Mouse (Mus musculus) adrenal gland, adult 8-10 months (tissue): ENCODE data around the gene Csk. TPM values are rescaled to one million over a fixed set of nuclear protein-coding genes. Genes with fewer than 3 reads are reported as not detected.

Experiments
- DNase-seq: peaks from one replicate; pipeline ENCODE4 v3.0.0; 2022
- total RNA-seq, 4 experiments: library from RNA; stranded (reverse); gene quantifications; 2 replicates each; pipeline ENCODE4 v1.2.4; 2022

Csk gene
- total RNA-seq, 4 experiments from 2014 or later = 78.2 to 121 (median 82.4) TPM

GRCm38 (mm10) chr9:57656631-57657350 is 3.4 kb upstream of the Csk start:
- no peak for DNase-seq

- peak; percentile 89 for DNase-seq
Measured at GRCm38 (mm10) chr9:57655749-57656148, 2.3 kb upstream of the Csk start.

GRCm38 (mm10) chr9:57654966-57655365 is 1.5 kb upstream of the Csk start:
- DNase-seq = no peak

GRCm38 (mm10) chr9:57652855-57653254 is 576 bp downstream of the Csk start:
- no peak for DNase-seq

- no peak for DNase-seq
Measured at GRCm38 (mm10) chr9:57652351-57652750, 1.1 kb downstream of the Csk start.

GRCm38 (mm10) chr9:57650786-57651311 is 2.6 kb downstream of the Csk start:
- DNase-seq = no peak

- no peak for DNase-seq
Measured at GRCm38 (mm10) chr9:57650130-57650785, 3.2 kb downstream of the Csk start.

GRCm38 (mm10) chr9:57647286-57648108 is 5.9 kb downstream of the Csk start:
- no peak for DNase-seq

GRCm38 (mm10) chr9:57646551-57647103 is 6.8 kb downstream of the Csk start:
- no peak for DNase-seq

GRCm38 (mm10) chr9:57644944-57645893 is 8.2 kb downstream of the Csk start:
- peak; percentile 91 for DNase-seq

- peak; percentile 47 for DNase-seq
Measured at GRCm38 (mm10) chr9:57644442-57644943, 8.9 kb downstream of the Csk start.

GRCm38 (mm10) chr9:57643856-57644180 is 9.6 kb downstream of the Csk start:
- DNase-seq = no peak

GRCm38 (mm10) chr9:57643169-57643855 is 10.1 kb downstream of the Csk start:
- no peak for DNase-seq

GRCm38 (mm10) chr9:57641775-57642550 is 11.5 kb downstream of the Csk start:
- no peak for DNase-seq

GRCm38 (mm10) chr9:57641022-57641421 is 12.4 kb downstream of the Csk start:
- DNase-seq = no peak

GRCm38 (mm10) chr9:57640384-57640783 is 13.0 kb downstream of the Csk start:
- peak; percentile 47 for DNase-seq

GRCm38 (mm10) chr9:57639661-57640328 is 13.6 kb downstream of the Csk start:
- DNase-seq = no peak

GRCm38 (mm10) chr9:57638651-57639459 is 14.6 kb downstream of the Csk start:
- no peak for DNase-seq
